Mouse (Mus musculus): ENCODE measurements at regions not wholly inside any gene's neighbourhood (a gene's known extent, or its start where the extent isn't known, plus 50 kb on each side); places are given as distances from the start of the nearest gene placed in this dataset.

GRCm38 (mm10) chr14:123081016-123081714, 97.3 kb upstream of the Tmtc4 start:
- no peak for DNase-seq (ENCODE audit: low spot score in 2 of 2)

- DNase-seq (ENCODE audit: low spot score in 2 of 2): no peak
Measured at GRCm38 (mm10) chr14:123079733-123080132, 95.9 kb upstream of the Tmtc4 start.

- no peak for DNase-seq (ENCODE audit: low spot score in 2 of 2)
Measured at GRCm38 (mm10) chr14:123078804-123079203, 95.0 kb upstream of the Tmtc4 start.

- DNase-seq (ENCODE audit: low spot score in 2 of 2): no peak
Measured at GRCm38 (mm10) chr14:123066344-123066743, 82.5 kb upstream of the Tmtc4 start.

GRCm38 (mm10) chr14:123065566-123065965, 81.7 kb upstream of the Tmtc4 start:
- DNase-seq (ENCODE audit: low spot score in 2 of 2): no peak

GRCm38 (mm10) chr14:123065136-123065535, 81.3 kb upstream of the Tmtc4 start:
- no peak for DNase-seq (ENCODE audit: low spot score in 2 of 2)

- no peak for DNase-seq (ENCODE audit: low spot score in 2 of 2)
Measured at GRCm38 (mm10) chr14:123062908-123063307, 79.1 kb upstream of the Tmtc4 start.

- DNase-seq (ENCODE audit: low spot score in 2 of 2): no peak
Measured at GRCm38 (mm10) chr14:123056976-123057375, 73.1 kb upstream of the Tmtc4 start.

- DNase-seq (ENCODE audit: low spot score in 2 of 2): no peak
Measured at GRCm38 (mm10) chr14:123048451-123048850, 64.6 kb upstream of the Tmtc4 start.

GRCm38 (mm10) chr14:123040046-123040445, 56.2 kb upstream of the Tmtc4 start:
- DNase-seq (ENCODE audit: low spot score in 2 of 2): no peak

- DNase-seq (ENCODE audit: low spot score in 2 of 2): no peak
Measured at GRCm38 (mm10) chr14:123037444-123037843, 53.6 kb upstream of the Tmtc4 start.
